Mouse (Mus musculus): Measurements from ENCODE around the gene Morn3. TPM values are rescaled to one million over a fixed set of nuclear protein-coding genes. Genes with fewer than 3 reads are reported as not detected.

Gene Morn3
- polyA plus RNA-seq, 1 experiment from 2014 or later: not detected

DNA sequence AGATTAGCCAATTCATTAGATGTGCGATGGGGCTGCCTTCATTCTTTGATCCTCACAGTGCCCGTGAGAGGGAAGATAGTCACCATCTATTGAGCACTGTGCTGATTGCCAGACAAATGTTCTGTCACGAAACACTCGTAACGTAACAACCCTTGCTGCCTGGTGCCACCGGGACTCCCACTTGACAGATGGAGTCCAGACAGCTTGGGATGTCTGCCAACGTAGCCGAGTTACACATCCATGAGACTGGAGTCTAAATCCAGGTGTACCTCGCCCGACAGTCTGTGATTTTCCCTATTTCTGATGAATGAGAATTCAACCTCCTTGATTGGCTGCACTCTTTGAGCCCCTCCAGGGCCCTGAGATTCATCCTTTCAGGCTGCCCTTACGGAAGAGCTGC, 36.9 kb downstream of the Morn3 start:
- Histone ChIP-seq H3K36me3 (replicated peaks) (no peaks in the 10 kb centered on the region), H3K27me3 (peaks cover 19% of the 10 kb centered on the region; the same call in 1 of the 2 replicates)
- WGBS (ENCODE audit: insufficient replicate concordance): 73% methylated on average over 11 of the region's 11 CpGs

DNA sequence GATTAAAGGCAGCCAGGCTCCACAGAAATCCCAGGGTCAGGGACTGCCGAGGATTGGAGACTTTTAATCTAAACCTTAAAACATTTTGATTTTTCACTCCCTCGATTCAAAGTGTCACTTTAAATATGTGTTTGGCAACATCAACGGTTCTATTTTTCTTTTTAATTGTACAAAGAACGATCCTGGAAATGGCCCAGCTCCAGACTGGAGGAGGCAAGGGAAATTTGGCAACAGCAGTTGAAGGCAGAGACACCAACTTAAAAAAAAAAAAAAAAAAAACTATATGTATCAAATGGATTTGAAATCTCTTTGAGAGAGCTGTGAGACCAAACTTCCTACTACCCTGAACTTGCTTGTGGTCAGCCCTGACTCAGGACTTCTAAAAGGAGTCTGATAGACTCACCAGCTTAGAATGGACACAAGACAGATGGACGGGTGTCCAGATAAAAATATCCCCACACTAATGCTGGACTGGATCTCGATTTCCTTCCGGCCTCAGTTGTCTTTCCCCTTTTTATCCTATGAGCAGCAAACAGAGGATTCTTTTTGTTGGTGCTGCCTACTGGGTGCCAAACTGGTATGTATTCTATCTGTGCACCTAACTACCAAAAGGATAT, 37.8 kb downstream of the Morn3 start:
- Histone ChIP-seq H3K9me3 (replicated peaks) (no peaks in the 10 kb centered on the region), H3K27ac (replicated peaks) (no peak overlapping the region), H3K4me1 (replicated peaks) (peaks cover 7% of the 10 kb centered on the region), H3K4me3 (replicated peaks) (no peak overlapping the region), H3K36me3 (replicated peaks) (no peaks in the 10 kb centered on the region), H3K9ac (no peak overlapping the region), H3K27me3 (peaks cover 19% of the 10 kb centered on the region; the same call in 1 of the 2 replicates), H3K4me2 (no peak overlapping the region)
- WGBS (ENCODE audit: insufficient replicate concordance): 58% methylated on average over 7 of the region's 7 CpGs
- ATAC-seq (ENCODE audit: insufficient read depth): no peak

More for the DNA sequence above, 36.9 kb downstream of the Morn3 start:
- Histone ChIP-seq H3K4me3 (replicated peaks) (no peak overlapping the region), H3K27ac (replicated peaks) (no peak overlapping the region), H3K9me3 (replicated peaks) (no peaks in the 10 kb centered on the region), H3K4me1 (replicated peaks) (peaks cover 14% of the 10 kb centered on the region), H3K9ac (no peak overlapping the region), H3K4me2 (no peak overlapping the region)
- no peak for ATAC-seq (ENCODE audit: insufficient read depth)

DNA sequence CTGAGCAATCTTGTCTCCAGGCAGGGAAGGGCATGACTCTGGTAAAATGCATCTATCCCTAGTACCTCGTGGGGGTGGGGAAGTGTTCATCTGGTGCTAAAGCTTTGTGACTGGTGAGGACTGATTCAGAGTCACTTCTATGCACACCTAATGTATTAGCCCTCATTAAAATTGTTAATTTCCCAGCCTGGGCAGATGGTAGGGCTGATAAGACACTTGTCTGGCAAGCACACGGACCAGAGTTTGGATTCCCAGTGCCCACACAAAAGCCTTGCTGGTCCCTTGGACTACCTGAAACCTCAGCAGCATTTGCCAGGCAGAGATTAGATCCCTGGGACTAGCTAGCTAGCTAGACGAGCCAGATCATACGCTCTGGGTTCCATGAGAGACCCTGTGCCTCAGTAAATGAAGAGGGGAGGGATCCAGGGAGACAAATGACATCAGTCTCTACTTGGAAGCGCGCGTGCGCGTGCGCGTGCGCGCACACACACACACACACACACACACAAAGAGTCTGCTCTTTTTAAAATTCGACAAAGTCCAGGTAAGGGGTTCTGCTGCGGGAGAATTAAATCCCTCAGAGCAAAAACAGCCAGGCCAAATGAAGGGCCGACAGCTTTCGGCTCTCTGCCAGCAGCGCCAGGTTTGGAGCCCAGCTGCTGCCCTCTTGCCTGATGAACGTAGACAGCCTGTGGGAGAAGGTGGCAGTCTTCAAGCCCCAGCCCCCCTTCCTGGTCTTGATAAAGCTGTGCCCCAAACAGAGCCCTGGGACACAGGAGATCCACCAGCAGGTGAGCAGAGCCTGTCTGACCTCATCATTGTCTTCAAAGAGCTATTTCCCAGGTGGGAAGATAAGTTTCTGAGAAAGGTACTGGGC, 40.9 kb downstream of the Morn3 start:
- H3K9ac ChIP-seq: no peak overlapping the region
- 59% methylated on average over 19 of the region's 19 CpGs for WGBS (ENCODE audit: insufficient replicate concordance)
- no peak overlapping the region for H3K4me3 ChIP-seq (replicated peaks)
- H3K36me3 ChIP-seq (replicated peaks): no peaks in the 10 kb centered on the region
- H3K4me1 ChIP-seq (replicated peaks): peaks cover 8% of the 10 kb centered on the region; the same call in 1 of the 2 replicates
- H3K27ac ChIP-seq (replicated peaks): no peak overlapping the region
- H3K27me3 ChIP-seq: peaks cover 19% of the 10 kb centered on the region; the same call in 1 of the 2 replicates
- H3K9me3 ChIP-seq (replicated peaks): no peaks in the 10 kb centered on the region
- no peak for ATAC-seq (ENCODE audit: insufficient read depth)
- H3K4me2 ChIP-seq: no peak overlapping the region

DNA sequence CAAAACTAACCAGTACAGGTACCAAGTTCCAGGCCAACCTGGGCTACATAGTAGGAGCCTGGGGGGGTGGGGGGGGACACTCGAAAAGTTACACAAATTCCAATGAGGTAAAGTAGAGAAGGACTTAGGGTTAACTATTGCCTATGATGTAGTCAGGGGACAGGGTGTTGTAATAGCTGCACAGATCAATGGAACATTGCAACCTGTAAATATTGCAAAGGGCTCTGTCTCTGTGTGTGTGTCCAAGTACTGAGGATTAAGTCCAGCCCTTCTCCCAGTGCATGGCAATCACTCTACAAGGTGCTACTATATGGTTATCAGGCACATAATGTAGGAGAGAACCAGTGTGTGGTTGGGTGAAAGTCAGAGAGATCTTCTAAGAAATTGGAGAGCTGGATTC, 45.9 kb downstream of the Morn3 start:
- ATAC-seq (ENCODE audit: insufficient read depth): peak; percentile 85
- H3K4me3 ChIP-seq (replicated peaks): no peak overlapping the region
- H3K27ac ChIP-seq (replicated peaks): peak overlapping the region; percentile 70
- H3K4me1 ChIP-seq (replicated peaks): peaks cover 8% of the 10 kb centered on the region; the same call in 1 of the 2 replicates
- no peaks in the 10 kb centered on the region for H3K9me3 ChIP-seq (replicated peaks)
- no peak overlapping the region for H3K9ac ChIP-seq
- H3K27me3 ChIP-seq: no peaks in the 10 kb centered on the region; the same call in 1 of the 2 replicates
- H3K36me3 ChIP-seq (replicated peaks): no peaks in the 10 kb centered on the region
- no peak overlapping the region for H3K4me2 ChIP-seq
- WGBS (ENCODE audit: insufficient replicate concordance): 39% methylated on average over 1 of the region's 1 CpGs

DNA sequence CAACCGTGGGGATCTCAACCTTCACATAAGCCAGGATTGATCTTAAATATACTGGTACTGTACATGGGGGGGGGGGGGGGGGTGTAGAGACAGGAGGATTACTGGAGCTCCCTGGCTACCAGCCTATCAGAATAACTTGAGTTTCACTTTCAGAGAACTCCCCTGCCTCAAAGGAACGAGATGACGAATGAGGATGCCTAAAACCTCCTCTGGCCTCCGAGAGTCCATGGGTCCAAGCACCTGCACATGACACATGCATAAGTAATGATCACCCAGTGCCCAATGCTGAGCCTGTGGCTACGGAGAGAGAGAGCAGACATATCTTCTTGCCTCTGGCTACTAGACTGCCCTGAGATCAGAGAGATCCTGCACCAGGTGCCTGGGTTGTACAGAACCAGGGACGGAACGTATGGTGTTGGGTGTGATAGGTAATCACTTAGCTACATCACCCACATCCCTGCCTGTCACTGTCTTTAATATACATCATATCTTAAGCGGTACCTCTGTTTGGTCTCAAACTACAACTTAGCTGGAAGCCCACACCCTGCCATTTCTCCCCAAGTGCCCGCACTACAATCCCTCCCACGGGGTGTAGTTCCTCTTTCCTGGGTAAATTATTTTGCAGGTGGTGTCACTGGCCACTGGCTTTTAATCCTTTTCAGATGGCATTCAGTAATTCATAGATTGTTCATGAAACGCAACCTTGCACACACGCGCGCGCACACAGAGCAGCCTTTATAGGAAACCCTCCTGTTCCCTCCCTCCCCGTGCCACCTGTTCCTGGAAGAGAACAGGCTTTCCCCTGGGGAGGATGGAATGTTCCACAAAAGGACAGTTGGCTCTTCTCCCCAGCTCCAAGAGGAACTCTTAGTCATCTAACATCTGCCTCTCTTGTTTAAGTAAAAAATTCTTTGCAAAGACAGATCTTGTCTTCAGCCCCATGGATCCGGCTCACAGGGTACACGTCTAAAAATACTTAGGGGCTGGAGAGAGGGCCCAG, 49.3 kb downstream of the Morn3 start:
- Histone ChIP-seq H3K27me3 (no peaks in the 10 kb centered on the region; the same call in 1 of the 2 replicates), H3K27ac (replicated peaks) (no peak overlapping the region), H3K4me1 (replicated peaks) (peaks cover 14% of the 10 kb centered on the region; the same call in 1 of the 2 replicates), H3K9me3 (replicated peaks) (no peaks in the 10 kb centered on the region), H3K9ac (no peak overlapping the region), H3K4me2 (no peak overlapping the region), H3K36me3 (replicated peaks) (no peaks in the 10 kb centered on the region), H3K4me3 (replicated peaks) (no peak overlapping the region)
- 60% methylated on average over 18 of the region's 18 CpGs for WGBS (ENCODE audit: insufficient replicate concordance)
- ATAC-seq (ENCODE audit: insufficient read depth): no peak

DNA sequence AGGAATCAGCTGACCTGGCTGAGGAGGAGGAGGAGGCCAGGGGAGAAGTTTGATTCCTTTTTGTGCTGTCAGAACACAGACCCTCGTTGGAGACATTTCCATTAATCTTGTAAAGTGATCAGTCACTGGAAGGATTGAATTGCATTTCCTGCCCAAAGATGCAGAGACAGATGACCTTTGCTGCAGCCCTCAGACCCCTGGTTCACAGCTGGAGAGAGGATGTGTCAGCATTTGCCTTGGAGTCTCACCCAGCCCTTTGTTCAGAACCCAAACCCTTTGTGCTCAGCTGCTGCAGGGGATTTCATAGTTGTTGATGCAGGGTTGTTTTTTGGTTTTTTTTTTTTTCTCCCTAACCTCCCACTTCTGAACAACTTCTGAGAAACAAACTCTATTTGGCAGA, 51.9 kb downstream of the Morn3 start:
- H3K27me3 ChIP-seq: peaks cover 9% of the 10 kb centered on the region; the same call in 1 of the 2 replicates
- no peak overlapping the region; the same call in 1 of the 2 replicates for H3K27ac ChIP-seq (replicated peaks)
- H3K4me3 ChIP-seq (replicated peaks): no peak overlapping the region
- no peaks in the 10 kb centered on the region for H3K9me3 ChIP-seq (replicated peaks)
- H3K4me2 ChIP-seq: no peak overlapping the region
- peaks cover 18% of the 10 kb centered on the region for H3K4me1 ChIP-seq (replicated peaks)
- no peaks in the 10 kb centered on the region for H3K36me3 ChIP-seq (replicated peaks)
- no peak overlapping the region for H3K9ac ChIP-seq
- ATAC-seq (ENCODE audit: insufficient read depth): no peak
- WGBS (ENCODE audit: insufficient replicate concordance): 0% methylated on average over 1 of the region's 1 CpGs

DNA sequence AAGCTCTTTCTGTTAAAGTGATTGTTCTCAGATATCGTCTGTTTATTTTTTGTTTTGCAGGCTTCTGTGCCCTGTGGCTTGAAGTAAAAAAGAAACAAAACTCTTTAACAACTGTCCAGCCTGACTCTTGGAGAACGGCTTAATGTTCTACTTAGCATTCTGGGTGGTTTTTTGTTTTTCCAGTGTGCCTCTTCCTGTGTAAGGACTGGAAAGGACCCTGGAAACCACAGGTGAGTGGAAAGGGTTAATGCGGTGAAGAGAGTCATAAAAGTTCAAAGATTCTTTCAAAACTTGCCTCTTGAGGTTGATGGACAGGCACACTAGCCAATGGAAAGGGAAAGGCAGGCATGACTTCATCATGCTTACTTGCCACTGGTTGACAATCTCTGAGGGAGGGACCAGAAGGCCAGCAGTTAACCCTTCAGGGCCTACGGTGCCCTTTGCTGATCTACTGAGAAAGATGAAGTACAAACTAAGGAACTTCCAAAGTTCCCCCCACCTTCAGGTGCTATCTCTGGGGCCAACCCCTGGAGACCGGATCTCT, 52.4 kb downstream of the Morn3 start:
- Histone ChIP-seq H3K9ac (no peak overlapping the region; the same call in 1 of the 2 replicates), H3K27ac (replicated peaks) (no peak overlapping the region; the same call in 1 of the 2 replicates)

DNA sequence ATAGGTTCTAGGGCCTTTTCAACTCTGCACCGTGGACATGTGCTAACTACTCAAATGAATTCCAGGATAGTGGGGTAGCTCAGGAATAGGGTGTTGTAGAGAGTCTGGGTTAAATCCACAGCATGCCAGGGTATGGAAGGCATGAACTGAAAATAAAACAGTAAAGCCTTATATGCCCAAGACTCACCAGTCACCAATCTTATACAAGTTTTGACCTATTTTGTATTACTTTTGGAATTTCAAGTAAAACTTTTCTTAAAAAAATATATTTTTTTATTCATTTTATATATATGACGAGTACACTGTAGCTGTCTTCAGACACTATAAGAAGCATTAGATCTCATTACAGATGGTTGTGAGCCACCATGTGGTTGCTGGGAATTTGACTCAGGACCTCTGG, 53.0 kb downstream of the Morn3 start:
- no peak for ATAC-seq (ENCODE audit: insufficient read depth)
- H3K27ac ChIP-seq (replicated peaks): no peak overlapping the region
- whole genome bisulfite sequencing (ENCODE audit: insufficient replicate concordance): 46% methylated on average over 2 of the region's 2 CpGs
- H3K36me3 ChIP-seq (replicated peaks): no peaks in the 10 kb centered on the region
- 0 out of 2 replicates have a peak overlapping the region, but pooled peaks have one; percentile 26 for H3K4me3 ChIP-seq (replicated peaks)
- peaks cover 28% of the 10 kb centered on the region for H3K4me1 ChIP-seq (replicated peaks)
- H3K9me3 ChIP-seq (replicated peaks): no peaks in the 10 kb centered on the region
- H3K9ac ChIP-seq: no peak overlapping the region; the same call in 1 of the 2 replicates
- peak overlapping the region; percentile 52 for H3K4me2 ChIP-seq
- H3K27me3 ChIP-seq: peaks cover 16% of the 10 kb centered on the region

More for the DNA sequence above, 52.4 kb downstream of the Morn3 start:
- Histone ChIP-seq H3K36me3 (replicated peaks) (no peaks in the 10 kb centered on the region), H3K4me1 (replicated peaks) (peaks cover 24% of the 10 kb centered on the region), H3K4me3 (replicated peaks) (0 out of 2 replicates have a peak overlapping the region, but pooled peaks have one; percentile 26), H3K27me3 (peaks cover 11% of the 10 kb centered on the region; the same call in 1 of the 2 replicates), H3K4me2 (peak overlapping the region; percentile 52), H3K9me3 (replicated peaks) (no peaks in the 10 kb centered on the region)
- WGBS (ENCODE audit: insufficient replicate concordance): 10% methylated on average over 5 of the region's 5 CpGs
- ATAC-seq (ENCODE audit: insufficient read depth): peak; percentile 65; the same call in 1 of the 2 replicates

DNA sequence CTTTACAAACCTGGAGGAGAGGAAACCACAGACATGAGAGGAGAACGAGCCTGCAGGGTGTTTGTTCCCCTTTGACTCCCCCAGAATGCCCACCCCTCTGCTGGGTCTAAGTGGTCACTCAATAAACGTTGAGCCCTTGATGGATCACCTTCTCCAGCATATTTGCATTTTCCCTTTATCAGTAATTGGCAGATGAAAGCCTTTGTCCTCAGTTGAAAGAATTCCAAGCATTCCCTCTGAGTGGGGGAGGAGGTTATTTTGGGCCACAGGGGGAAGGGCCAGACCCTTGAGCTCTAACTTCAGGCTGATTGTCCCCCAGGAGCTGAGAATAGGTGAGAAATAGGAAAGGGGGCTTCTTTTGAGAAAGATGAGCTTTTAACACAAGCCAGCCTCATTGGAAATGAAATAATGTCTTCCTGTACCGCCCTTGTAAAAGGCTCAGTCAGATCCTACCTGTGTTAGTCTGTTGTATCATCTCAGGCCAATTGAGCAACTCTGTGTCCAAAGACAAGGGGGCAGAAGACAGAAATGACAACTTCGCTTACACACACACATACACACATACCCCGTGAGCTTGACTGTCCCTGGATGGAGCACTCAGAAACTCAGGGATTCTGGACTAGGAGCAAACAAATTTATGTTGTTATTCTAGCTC, 55.3 kb downstream of the Morn3 start:
- 35% methylated on average over 5 of the region's 5 CpGs for WGBS (ENCODE audit: insufficient replicate concordance)
- ATAC-seq (ENCODE audit: insufficient read depth): no peak
- H3K4me1 ChIP-seq (replicated peaks): peaks cover 49% of the 10 kb centered on the region
- H3K9ac ChIP-seq: no peak overlapping the region
- no peaks in the 10 kb centered on the region for H3K9me3 ChIP-seq (replicated peaks)
- H3K27ac ChIP-seq (replicated peaks): no peak overlapping the region
- H3K36me3 ChIP-seq (replicated peaks): no peaks in the 10 kb centered on the region
- H3K27me3 ChIP-seq: peaks cover 40% of the 10 kb centered on the region
- no peak overlapping the region for H3K4me3 ChIP-seq (replicated peaks)
- no peak overlapping the region for H3K4me2 ChIP-seq

Measured in liver, embryonic 15.5 days (tissue).